In genomic region chr7:27237527-27237926, GRCm38 (mm10) we compare ENCODE assay signal across 21 mouse cellular contexts. TPM values are rescaled to one million over a fixed set of nuclear protein-coding genes. Genes with fewer than 3 reads are reported as not detected.
DNase-seq lines count a peak whose midpoint lies in the region; ATAC-seq and TF ChIP-seq lines count a peak whose summit lies in the region.
"Had no signal": no experiment of that assay in that cellular context is flagged by ENCODE, and none has a peak within 500 bp of the region (broad histone marks: within the 10 kb centered on the region; RNA-seq: fewer than 3 reads in every experiment).

No protein-coding gene starts in this region.

- peaks cover 4% of the 10 kb centered on the region; the same call in 1 of the 2 replicates for H3K4me1 ChIP-seq in hindbrain, postnatal 0 days (ENCODE audit: insufficient read depth, low read length)
- peaks cover 12% of the 10 kb centered on the region for H3K4me1 ChIP-seq in hindbrain, embryonic 14.5 days (replicated peaks; ENCODE audit: control insufficient read depth, insufficient read depth, low read length)
- peaks cover 6% of the 10 kb centered on the region in 2 experiments for H3K4me1 ChIP-seq in liver, embryonic 14.5 days (replicated peaks; ENCODE audit: control insufficient read depth in 2 of 2, insufficient read depth in 2 of 2, low read length in 1 of 2)
- peaks cover 13% of the 10 kb centered on the region for H3K4me1 ChIP-seq in liver, embryonic 12.5 days
- H3K4me1 ChIP-seq in ES-Bruce4 (ENCODE audit: control insufficient read depth, insufficient read depth, low read length), result peaks cover 4% of the 10 kb centered on the region

- H3K9ac ChIP-seq in hindbrain, postnatal 0 days (replicated peaks; ENCODE audit: low read length), result no peak overlapping the region
- no peak overlapping the region for H3K9ac ChIP-seq in hindbrain, embryonic 14.5 days
- H3K9ac ChIP-seq in liver, embryonic 14.5 days (replicated peaks), result no peak overlapping the region
- no peak overlapping the region for H3K9ac ChIP-seq in liver, embryonic 12.5 days
- H3K9ac ChIP-seq in ES-Bruce4 (ENCODE audit: low read depth, poor library complexity, severe bottlenecking), result no peak overlapping the region
- H3K9ac ChIP-seq: hindbrain, embryonic 15.5 days; lung, embryonic 15.5 days; midbrain, embryonic 12.5 days had no signal

- no peak for TF ChIP-seq POLR2A in ES-Bruce4 (IDR thresholded peaks at IDR 0.05; ENCODE audit: insufficient read depth, low read length)

- no peak overlapping the region for H3K4me3 ChIP-seq in hindbrain, postnatal 0 days (ENCODE audit: low read length)
- no peak overlapping the region for H3K4me3 ChIP-seq in hindbrain, embryonic 14.5 days (replicated peaks; ENCODE audit: low read length)
- no peak overlapping the region for H3K4me3 ChIP-seq in liver, embryonic 14.5 days (ENCODE audit: insufficient read depth in 1 of 2, low read depth in 2 of 2, low read length in 2 of 2)
- H3K4me3 ChIP-seq in liver, embryonic 12.5 days, result no peak overlapping the region
- H3K4me3 ChIP-seq in ES-Bruce4 (ENCODE audit: low read depth, low read length), result no peak overlapping the region
- H3K4me3 ChIP-seq: forebrain, embryonic 10.5 days; hindbrain, embryonic 15.5 days; lung, embryonic 15.5 days; midbrain, embryonic 12.5 days had no signal

- DNase-seq in hindbrain, postnatal 0 days (ENCODE audit: low spot score), result no peak
- no peak for DNase-seq in hindbrain, embryonic 14.5 days (ENCODE audit: low spot score)
- DNase-seq in liver, embryonic 14.5 days (ENCODE audit: low read depth in 3 of 3, low spot score in 3 of 3), result no peak
- DNase-seq in ZHBTc4 (ENCODE audit: low read depth, low spot score), result peak; percentile 39
- DNase-seq in neural tube, embryonic 10.5 days (ENCODE audit: extremely low spot score, low spot score), result no peak
- DNase-seq: adrenal gland, postnatal 36 days; B cell, adult 2 months; cerebellum, adult 11-12 months; cerebellum, postnatal 36 days; heart, adult 11 months; heart, postnatal 36 days; kidney, adult 11 months; kidney, postnatal 25 days; layer of hippocampus, adult 9-11 months; thymus, postnatal 4 days had no signal

- no peak overlapping the region for H3K27ac ChIP-seq in hindbrain, postnatal 0 days
- H3K27ac ChIP-seq in hindbrain, embryonic 14.5 days, result no peak overlapping the region
- no peak overlapping the region for H3K27ac ChIP-seq in liver, embryonic 14.5 days
- H3K27ac ChIP-seq in liver, embryonic 12.5 days, result no peak overlapping the region
- no peak overlapping the region for H3K27ac ChIP-seq in ES-Bruce4 (ENCODE audit: insufficient read depth, low read length)
- H3K27ac ChIP-seq: forebrain, embryonic 10.5 days; hindbrain, embryonic 15.5 days; lung, embryonic 15.5 days; midbrain, embryonic 12.5 days had no signal

- no peaks in the 10 kb centered on the region for H3K27me3 ChIP-seq in hindbrain, postnatal 0 days (ENCODE audit: insufficient read depth, low read length)
- no peaks in the 10 kb centered on the region for H3K27me3 ChIP-seq in hindbrain, embryonic 14.5 days (ENCODE audit: control insufficient read depth, insufficient read depth, low read length)
- H3K27me3 ChIP-seq in liver, embryonic 14.5 days (ENCODE audit: control insufficient read depth, insufficient read depth, low read length), result no peaks in the 10 kb centered on the region
- H3K27me3 ChIP-seq in liver, embryonic 12.5 days (replicated peaks), result no peaks in the 10 kb centered on the region
- H3K27me3 ChIP-seq in ES-Bruce4 (ENCODE audit: control insufficient read depth, insufficient read depth, low read length, poor library complexity, severe bottlenecking), result no peaks in the 10 kb centered on the region
- H3K27me3 ChIP-seq: hindbrain, embryonic 15.5 days; lung, embryonic 15.5 days; midbrain, embryonic 12.5 days had no signal

- peak; percentile 33; the same call in 1 of the 2 replicates for TF ChIP-seq CTCF in hindbrain, postnatal 0 days (IDR thresholded peaks at IDR 0.05; ENCODE audit: low read depth)
- TF ChIP-seq CTCF in liver, embryonic 14.5 days (IDR thresholded peaks at IDR 0.05; ENCODE audit: low read depth), result peak; percentile 32; the same call in 1 of the 2 replicates
- peak; percentile 39 for TF ChIP-seq CTCF in ES-Bruce4 (IDR thresholded peaks at IDR 0.05; ENCODE audit: low read depth, low read length)

- 90% methylated on average over 2 of the region's 2 CpGs for WGBS in hindbrain, postnatal 0 days
- 91% methylated on average over 2 of the region's 2 CpGs for WGBS in hindbrain, embryonic 14.5 days
- WGBS in liver, embryonic 14.5 days (ENCODE audit: insufficient replicate concordance), result 69% methylated on average over 2 of the region's 2 CpGs
- WGBS in liver, embryonic 12.5 days (ENCODE audit: insufficient replicate concordance), result 67% methylated on average over 2 of the region's 2 CpGs

- no peaks in the 10 kb centered on the region for H3K9me3 ChIP-seq in hindbrain, postnatal 0 days (ENCODE audit: low read length)
- H3K9me3 ChIP-seq in hindbrain, embryonic 14.5 days (ENCODE audit: control insufficient read depth, low read length), result no peaks in the 10 kb centered on the region
- H3K9me3 ChIP-seq in liver, embryonic 14.5 days (ENCODE audit: control insufficient read depth, low read length), result no peaks in the 10 kb centered on the region
- H3K9me3 ChIP-seq in liver, embryonic 12.5 days (replicated peaks), result no peaks in the 10 kb centered on the region
- no peaks in the 10 kb centered on the region for H3K9me3 ChIP-seq in ES-Bruce4 (replicated peaks; ENCODE audit: control insufficient read depth, insufficient read depth, low read length, poor library complexity, severe bottlenecking)
- H3K9me3 ChIP-seq: forebrain, embryonic 10.5 days; hindbrain, embryonic 15.5 days; lung, embryonic 15.5 days; midbrain, embryonic 12.5 days had no signal

- H3K36me3 ChIP-seq in hindbrain, postnatal 0 days (ENCODE audit: insufficient read depth, low read length), result peaks cover 22% of the 10 kb centered on the region
- peaks cover 42% of the 10 kb centered on the region for H3K36me3 ChIP-seq in hindbrain, embryonic 14.5 days (replicated peaks; ENCODE audit: control insufficient read depth, insufficient read depth)
- no peaks in the 10 kb centered on the region for H3K36me3 ChIP-seq in liver, embryonic 14.5 days (replicated peaks; ENCODE audit: control insufficient read depth, insufficient read depth, low read depth)
- peaks cover 31% of the 10 kb centered on the region for H3K36me3 ChIP-seq in liver, embryonic 12.5 days
- no peaks in the 10 kb centered on the region for H3K36me3 ChIP-seq in ES-Bruce4 (ENCODE audit: control insufficient read depth, insufficient read depth, low read length, poor library complexity, severe bottlenecking)

- no peak for ATAC-seq in hindbrain, postnatal 0 days
- ATAC-seq in hindbrain, embryonic 14.5 days (ENCODE audit: low FRiP score), result no peak
- no peak for ATAC-seq in liver, embryonic 14.5 days (ENCODE audit: insufficient read depth)
- ATAC-seq in liver, embryonic 12.5 days, result no peak

- H3K4me2 ChIP-seq in hindbrain, postnatal 0 days (ENCODE audit: low read depth, low read length), result no peak overlapping the region
- H3K4me2 ChIP-seq in hindbrain, embryonic 14.5 days (replicated peaks), result no peak overlapping the region
- H3K4me2 ChIP-seq in liver, embryonic 14.5 days (ENCODE audit: low read depth), result no peak overlapping the region
- no peak overlapping the region for H3K4me2 ChIP-seq in liver, embryonic 12.5 days
- H3K4me2 ChIP-seq: hindbrain, embryonic 15.5 days; lung, embryonic 15.5 days; midbrain, embryonic 12.5 days had no signal

- TF ChIP-seq EP300 in liver, embryonic 14.5 days (IDR thresholded peaks at IDR 0.05; ENCODE audit: low read depth), result no peak
- no peak for TF ChIP-seq EP300 in ES-Bruce4 (IDR thresholded peaks at IDR 0.05; ENCODE audit: insufficient read depth, low read depth, low read length)

RNA-seq across cellular contexts. Expression of gene Coq8b, which starts 4.7 kb away (rescaled TPM):
- 26.5 and 27.6 TPM in 2 replicates for total RNA-seq in hindbrain, postnatal 0 days (2014; rRNA removed)
- polyA plus RNA-seq in hindbrain, postnatal 0 days (2015; fragmentation: Nextera tagmentation; extraction: Ambion mirVana), result 16.7 and 20.4 TPM in 2 replicates
- polyA plus RNA-seq in hindbrain, embryonic 14.5 days (2014; fragmentation: Nextera tagmentation; extraction: Ambion mirVana), result 17.4 and 17.8 TPM in 2 replicates
- polyA plus RNA-seq in liver, embryonic 14.5 days (2012; rRNA removed), result 9.3 and 12.4 TPM in 2 replicates
- 17.7 and 19.8 TPM in 2 replicates for polyA plus RNA-seq in liver, embryonic 14.5 days (2014; fragmentation: Nextera tagmentation; extraction: Ambion mirVana)
- 14.2 and 15.7 TPM in 2 replicates for polyA plus RNA-seq in liver, embryonic 12.5 days (2016; fragmentation: Nextera tagmentation; extraction: Ambion mirVana)
- 7.8 and 10.9 TPM in 2 replicates for polyA plus RNA-seq in ES-Bruce4 (2011; ENCODE audit: insufficient read depth, insufficient read length, low read depth, missing spikeins)

RNA-seq across cellular contexts. Expression of gene Itpkc, which starts 9.1 kb away (rescaled TPM):
- total RNA-seq in hindbrain, postnatal 0 days (2014; rRNA removed), result 14.3 and 18.8 TPM in 2 replicates
- 3.3 and 4.0 TPM in 2 replicates for polyA plus RNA-seq in hindbrain, postnatal 0 days (2015; fragmentation: Nextera tagmentation; extraction: Ambion mirVana)
- 6.5 and 8.7 TPM in 2 replicates for polyA plus RNA-seq in hindbrain, embryonic 14.5 days (2014; fragmentation: Nextera tagmentation; extraction: Ambion mirVana)
- 2.0 and 2.3 TPM in 2 replicates for polyA plus RNA-seq in liver, embryonic 14.5 days (2012; rRNA removed)
- 1.3 and 1.5 TPM in 2 replicates for polyA plus RNA-seq in liver, embryonic 14.5 days (2014; fragmentation: Nextera tagmentation; extraction: Ambion mirVana)
- 3.5 and 4.1 TPM in 2 replicates for polyA plus RNA-seq in liver, embryonic 12.5 days (2016; fragmentation: Nextera tagmentation; extraction: Ambion mirVana)
- 10.7 and 11.3 TPM in 2 replicates for polyA plus RNA-seq in ES-Bruce4 (2011; ENCODE audit: insufficient read depth, insufficient read length, low read depth, missing spikeins)

RNA-seq across cellular contexts. Expression of gene Numbl, which starts 20.7 kb away (rescaled TPM):
- total RNA-seq in hindbrain, postnatal 0 days (2014; rRNA removed), result 140 and 161 TPM in 2 replicates
- polyA plus RNA-seq in hindbrain, postnatal 0 days (2015; fragmentation: Nextera tagmentation; extraction: Ambion mirVana), result 55.9 and 59.5 TPM in 2 replicates
- polyA plus RNA-seq in hindbrain, embryonic 14.5 days (2014; fragmentation: Nextera tagmentation; extraction: Ambion mirVana), result 36.2 and 39.2 TPM in 2 replicates
- 1.9 and 2.1 TPM in 2 replicates for polyA plus RNA-seq in liver, embryonic 14.5 days (2012; rRNA removed)
- polyA plus RNA-seq in liver, embryonic 14.5 days (2014; fragmentation: Nextera tagmentation; extraction: Ambion mirVana), result 0.72 and 0.83 TPM in 2 replicates
- polyA plus RNA-seq in liver, embryonic 12.5 days (2016; fragmentation: Nextera tagmentation; extraction: Ambion mirVana), result 3.9 and 4.0 TPM in 2 replicates
- polyA plus RNA-seq in ES-Bruce4 (2011; ENCODE audit: insufficient read depth, insufficient read length, low read depth, missing spikeins), result 32.9 and 38.5 TPM in 2 replicates

RNA-seq across cellular contexts. Expression of gene Snrpa, which starts 41.5 kb away (rescaled TPM):
- total RNA-seq in hindbrain, postnatal 0 days (2014; rRNA removed), result 128 and 131 TPM in 2 replicates
- 142 and 147 TPM in 2 replicates for polyA plus RNA-seq in hindbrain, postnatal 0 days (2015; fragmentation: Nextera tagmentation; extraction: Ambion mirVana)
- 192 and 195 TPM in 2 replicates for polyA plus RNA-seq in hindbrain, embryonic 14.5 days (2014; fragmentation: Nextera tagmentation; extraction: Ambion mirVana)
- polyA plus RNA-seq in liver, embryonic 14.5 days (2012; rRNA removed), result 77.6 and 93.3 TPM in 2 replicates
- polyA plus RNA-seq in liver, embryonic 14.5 days (2014; fragmentation: Nextera tagmentation; extraction: Ambion mirVana), result 82.6 and 90.6 TPM in 2 replicates
- 150 and 163 TPM in 2 replicates for polyA plus RNA-seq in liver, embryonic 12.5 days (2016; fragmentation: Nextera tagmentation; extraction: Ambion mirVana)
- 228 and 239 TPM in 2 replicates for polyA plus RNA-seq in ES-Bruce4 (2011; ENCODE audit: insufficient read depth, insufficient read length, low read depth, missing spikeins)

RNA-seq across cellular contexts. Expression of gene BC024978, which starts 41.9 kb away (rescaled TPM):
- 5.5 and 6.1 TPM in 2 replicates for total RNA-seq in hindbrain, postnatal 0 days (2014; rRNA removed)
- 2.1 and 2.5 TPM in 2 replicates for polyA plus RNA-seq in hindbrain, postnatal 0 days (2015; fragmentation: Nextera tagmentation; extraction: Ambion mirVana)
- 3.4 and 3.5 TPM in 2 replicates for polyA plus RNA-seq in hindbrain, embryonic 14.5 days (2014; fragmentation: Nextera tagmentation; extraction: Ambion mirVana)
- polyA plus RNA-seq in liver, embryonic 14.5 days (2012; rRNA removed), result 1.9 and 2.4 TPM in 2 replicates
- polyA plus RNA-seq in liver, embryonic 14.5 days (2014; fragmentation: Nextera tagmentation; extraction: Ambion mirVana), result 0.56 and 0.59 TPM in 2 replicates
- polyA plus RNA-seq in liver, embryonic 12.5 days (2016; fragmentation: Nextera tagmentation; extraction: Ambion mirVana), result 1.5 TPM in 2 replicates
- 10.9 and 12.6 TPM in 2 replicates for polyA plus RNA-seq in ES-Bruce4 (2011; ENCODE audit: insufficient read depth, insufficient read length, low read depth, missing spikeins)
